Mouse (Mus musculus): ENCODE measurements around the gene Acss1.
A peak's percentile ranks its signal among the peaks of the same experiment; 100 is the strongest.

Gene Acss1

DNA sequence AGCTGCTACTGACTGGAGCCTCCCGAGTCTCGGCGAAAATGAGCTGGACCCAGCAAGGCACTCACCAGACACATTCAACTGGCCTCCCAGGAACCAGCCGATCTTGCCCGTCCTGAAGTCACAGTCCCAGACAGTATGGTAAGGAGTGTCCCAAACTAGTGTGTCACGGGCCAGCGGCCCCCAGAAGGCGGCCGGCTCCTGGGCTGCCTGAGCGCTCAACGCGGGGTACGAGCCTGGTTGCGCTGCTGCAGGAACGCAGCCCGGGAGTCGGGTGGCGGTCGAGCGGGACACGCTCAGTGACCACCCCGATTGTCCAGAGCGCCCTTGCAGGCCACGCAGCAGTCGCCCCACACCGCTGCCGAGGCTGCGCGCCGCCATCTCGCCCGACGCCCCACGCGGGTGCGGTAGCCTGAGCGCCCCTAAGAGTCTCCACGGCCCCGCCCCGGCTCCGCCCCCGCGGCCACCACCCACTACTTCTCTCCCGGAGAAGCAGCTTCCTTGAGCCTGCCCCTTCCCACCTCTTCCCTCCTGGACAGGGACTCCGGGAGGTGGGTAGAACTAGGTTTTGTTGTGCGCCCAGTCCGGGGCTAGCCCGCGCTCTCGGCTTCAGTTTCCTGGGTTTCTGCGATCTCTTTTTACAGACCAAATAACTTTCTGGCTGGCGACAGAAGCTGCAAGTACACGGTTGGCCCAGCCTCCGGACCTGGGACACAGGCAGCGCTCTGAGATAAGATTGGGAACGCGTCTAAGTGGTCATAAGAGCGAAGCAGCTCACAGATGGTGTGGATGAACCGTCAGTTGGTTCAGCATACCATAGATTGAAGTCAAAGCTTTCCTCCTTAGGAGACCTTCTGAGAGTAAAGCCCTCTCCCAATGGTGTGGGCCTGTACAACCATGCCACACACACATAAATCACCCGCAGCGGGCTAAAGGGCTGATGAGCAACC lies at the start of gene Acss1:
Gene Acss1 (minus strand): TSS at position 681 of the 947 bp plus-strand sequence.
- peak; percentile 50 for DNase-seq (ENCODE audit: low spot score)

GRCm38 (mm10) chr2:150712167-150712674 lies 43.9 kb upstream of the Acss1 start:
- DNase-seq (ENCODE audit: low spot score), result no peak

GRCm38 (mm10) chr2:150691481-150692170 lies 23.3 kb upstream of the Acss1 start:
- DNase-seq (ENCODE audit: low spot score), result no peak

GRCm38 (mm10) chr2:150690216-150690615 lies 21.9 kb upstream of the Acss1 start:
- DNase-seq (ENCODE audit: low spot score), result no peak

DNA sequence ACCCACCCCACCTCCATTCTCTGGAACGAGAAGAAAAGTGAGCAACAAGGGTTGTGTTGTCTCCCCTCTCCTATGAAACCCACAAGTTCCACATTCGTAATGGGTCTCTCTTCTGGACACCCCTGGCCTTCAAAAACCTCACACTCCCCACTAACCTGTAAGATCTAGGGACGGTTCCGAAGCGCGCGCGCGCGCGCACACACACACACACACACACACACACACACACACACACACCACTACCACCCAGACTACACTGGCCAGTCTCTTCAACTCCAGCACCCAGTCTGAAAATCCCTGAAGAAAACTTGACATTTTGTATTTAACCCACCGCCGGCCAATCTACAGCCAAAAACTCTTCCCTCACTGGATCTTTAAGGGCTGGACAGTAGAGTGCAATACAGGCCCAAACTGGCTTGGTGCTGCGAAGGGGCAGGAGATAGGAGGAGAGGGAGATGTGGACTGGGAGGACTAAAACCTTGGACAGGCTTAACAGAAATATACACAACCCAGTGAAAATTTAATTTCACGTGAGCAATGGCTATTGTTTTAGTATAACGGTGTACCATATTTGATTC lies 21.0 kb upstream of the Acss1 start, which contains the start of gene Vsx1:
Gene Vsx1 (minus strand): TSS at position 138 of the 578 bp plus-strand sequence.
- DNase-seq (ENCODE audit: low spot score), result no peak

DNA sequence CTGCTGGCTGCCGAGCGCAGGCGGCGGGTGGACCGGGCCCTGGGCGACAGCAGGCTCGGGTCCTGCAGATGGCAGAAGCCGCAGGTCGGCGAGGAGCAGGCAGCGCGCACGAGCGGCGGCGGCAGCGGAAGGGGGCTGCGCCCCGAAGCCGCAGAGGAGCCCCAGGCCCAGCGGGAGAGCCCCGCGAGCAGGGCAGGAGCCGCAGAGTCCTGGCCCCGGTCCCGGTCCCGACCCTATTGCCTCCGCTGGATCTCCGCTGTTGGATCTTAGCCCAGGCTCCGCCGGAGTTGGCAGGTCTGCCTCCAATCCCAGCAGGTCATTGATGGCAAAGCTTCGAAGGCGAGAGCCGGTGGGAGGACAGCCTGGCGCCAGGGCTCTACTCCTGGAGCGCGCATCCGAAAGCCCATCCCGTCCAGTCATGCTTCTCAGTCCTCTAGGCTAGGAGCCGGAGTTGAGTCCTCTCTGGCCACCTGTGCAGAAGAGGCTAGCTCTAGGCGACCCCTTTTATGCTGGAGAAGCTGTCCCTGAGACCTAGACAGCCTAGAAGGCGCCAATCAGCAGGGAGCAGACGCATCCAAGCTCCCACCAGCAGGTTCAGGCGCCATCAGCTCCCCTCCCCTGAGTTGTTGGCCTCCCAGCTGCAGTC lies 20.4 kb upstream of the Acss1 start:
- no peak for DNase-seq (ENCODE audit: low spot score)

DNA sequence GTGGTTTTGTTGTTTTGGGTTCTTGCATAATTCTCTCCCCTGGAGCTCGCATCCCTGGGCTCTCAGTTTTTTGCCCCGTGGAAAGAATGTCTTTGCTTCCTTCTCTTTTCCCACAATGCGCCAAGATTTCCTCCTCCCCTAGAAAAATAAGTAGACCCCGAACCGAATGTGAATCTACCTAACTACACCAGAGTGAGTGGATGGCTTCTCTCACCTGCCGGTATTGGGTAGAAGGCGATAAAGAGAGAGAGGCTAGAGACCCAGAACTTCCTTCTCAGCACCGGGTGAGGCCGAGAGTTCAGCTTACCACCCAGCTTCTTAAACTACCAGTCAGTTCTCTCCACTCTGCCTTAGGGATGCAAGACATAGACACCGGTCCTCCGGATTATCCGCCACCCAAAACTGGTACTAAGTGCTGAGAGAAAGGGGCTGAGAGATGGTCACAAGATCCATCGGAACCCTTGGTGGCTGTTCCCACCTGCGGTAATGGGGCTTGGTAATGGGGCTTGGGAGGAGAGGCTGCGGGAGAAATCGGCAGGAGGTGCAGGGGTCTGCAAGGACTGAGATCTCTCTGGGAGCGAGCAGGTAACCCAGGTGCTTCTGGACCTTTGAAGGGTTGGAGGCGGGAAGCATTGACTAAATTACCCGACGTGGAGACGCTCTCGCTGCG lies 19.7 kb upstream of the Acss1 start:
- DNase-seq (ENCODE audit: low spot score), result no peak

DNA sequence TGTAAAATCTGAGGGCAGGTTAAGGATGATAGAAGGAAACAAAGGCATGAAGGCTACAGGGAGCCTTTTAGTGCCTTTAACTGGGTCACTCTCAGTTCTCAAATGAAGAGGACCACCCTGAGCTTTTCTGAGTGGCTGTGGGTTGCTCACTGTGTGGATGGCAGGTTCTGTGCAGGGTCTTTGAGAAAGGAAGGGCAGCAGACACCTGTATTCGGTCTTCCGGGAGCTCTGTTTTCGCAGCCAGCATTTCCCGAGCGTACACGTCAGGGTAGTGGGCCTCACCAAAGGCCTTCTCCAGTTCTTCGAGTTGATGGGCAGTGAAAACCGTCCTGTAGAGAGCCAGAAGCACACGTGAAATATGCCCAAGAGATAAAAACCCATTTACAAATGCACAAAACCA lies 17.1 kb upstream of the Acss1 start:
- no peak for DNase-seq (ENCODE audit: low spot score)

DNA sequence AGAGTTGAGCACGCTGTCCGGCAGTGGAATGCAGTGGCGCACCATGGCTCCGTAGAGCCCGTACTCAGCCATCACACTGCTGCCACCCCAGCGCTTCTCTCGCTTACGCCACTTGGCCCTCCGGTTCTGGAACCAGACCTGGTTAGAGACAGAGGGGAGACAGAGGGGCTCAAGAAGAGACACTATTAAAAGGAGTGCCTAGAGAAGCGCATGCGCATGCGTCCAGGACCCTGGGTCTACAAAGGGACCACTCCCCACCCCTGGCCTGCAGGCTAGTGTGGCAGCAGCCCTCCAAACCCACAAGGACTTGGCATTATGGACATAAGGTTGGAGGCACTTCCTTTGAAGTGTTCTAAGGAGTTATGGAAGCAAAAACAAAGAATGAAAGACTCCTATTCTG lies 16.2 kb upstream of the Acss1 start:
- no peak for DNase-seq (ENCODE audit: low spot score)

DNA sequence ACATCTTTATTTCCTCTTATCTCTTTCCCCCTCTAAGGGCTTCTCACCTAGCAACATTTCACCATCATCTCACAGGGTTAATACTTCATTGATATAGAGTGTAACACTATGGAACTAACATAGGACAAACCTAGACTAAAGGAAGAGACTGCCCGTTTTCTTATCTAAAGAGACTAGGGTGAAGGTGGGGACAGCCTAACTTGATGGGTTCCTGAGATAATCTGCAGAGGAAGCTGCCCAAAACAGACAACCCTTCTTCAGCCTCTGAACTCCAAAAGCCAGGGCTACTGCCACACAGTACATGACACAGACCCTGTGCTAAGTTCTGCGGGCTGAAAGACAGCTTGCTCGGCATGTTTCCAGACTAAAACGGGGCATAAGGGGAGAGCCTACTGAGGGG lies 13.3 kb upstream of the Acss1 start:
- DNase-seq (ENCODE audit: low spot score), result no peak

GRCm38 (mm10) chr2:150678392-150678791 lies 10.1 kb upstream of the Acss1 start:
- DNase-seq (ENCODE audit: low spot score), result peak; percentile 81

DNA sequence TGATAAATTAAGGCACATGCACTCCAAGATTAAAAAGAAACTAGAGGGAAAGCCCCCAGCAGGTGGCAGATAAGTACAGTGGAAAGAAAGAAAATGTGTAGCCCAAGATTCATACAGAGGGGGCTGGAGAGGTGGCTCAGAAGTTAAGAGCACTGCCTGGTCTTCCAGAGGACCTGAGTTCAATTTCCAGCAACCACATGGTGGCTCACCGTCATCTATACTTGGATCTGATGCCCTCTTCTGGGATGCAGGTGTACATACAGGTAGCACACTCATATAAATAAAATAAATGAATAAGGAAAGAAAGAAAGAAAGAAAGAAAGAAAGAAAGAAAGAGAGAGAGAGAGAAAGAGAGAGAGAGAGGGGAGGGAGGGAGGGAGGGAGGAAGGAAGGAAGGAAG lies 7.2 kb upstream of the Acss1 start:
- DNase-seq (ENCODE audit: low spot score), result no peak

DNA sequence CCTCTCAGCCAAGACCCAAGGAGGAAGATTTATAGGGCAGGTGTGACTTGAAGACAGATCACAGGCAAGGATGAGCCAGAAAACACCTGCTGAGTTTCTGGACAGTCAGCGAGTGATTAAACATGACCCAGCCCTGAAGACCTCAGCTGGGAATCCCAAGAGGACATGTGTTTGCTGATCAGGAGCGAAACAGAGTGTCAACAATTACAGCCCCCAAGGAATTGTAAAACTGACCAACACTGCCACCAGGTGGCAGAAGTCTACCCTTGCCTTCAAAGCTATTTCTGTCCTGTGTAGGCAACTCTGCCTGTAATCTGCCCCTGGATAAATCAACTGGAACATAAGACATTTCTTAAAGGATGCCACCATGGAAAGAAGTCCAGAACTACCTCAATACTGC lies 6.6 kb upstream of the Acss1 start:
- peak; percentile 28 for DNase-seq (ENCODE audit: low spot score)

DNA sequence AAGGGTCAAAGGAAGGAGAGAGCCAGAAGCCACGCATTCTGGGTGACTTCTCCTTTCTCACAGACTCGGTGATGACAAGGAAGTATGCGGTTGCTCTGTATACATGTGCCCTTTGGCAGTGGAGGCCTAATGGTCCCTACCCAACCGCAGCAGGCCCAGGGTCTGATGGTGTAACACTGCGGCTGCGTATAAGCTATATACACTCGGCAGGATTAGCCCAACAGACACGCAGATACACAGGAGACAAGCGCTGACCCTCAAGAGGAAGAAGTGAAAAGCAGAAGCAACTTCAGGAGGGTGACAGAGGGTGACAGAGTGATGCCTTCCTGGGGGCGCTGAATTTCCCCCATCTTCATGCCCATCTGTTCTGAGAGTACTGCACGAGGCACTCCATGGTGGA lies 5.6 kb upstream of the Acss1 start:
- no peak for DNase-seq (ENCODE audit: low spot score)

DNA sequence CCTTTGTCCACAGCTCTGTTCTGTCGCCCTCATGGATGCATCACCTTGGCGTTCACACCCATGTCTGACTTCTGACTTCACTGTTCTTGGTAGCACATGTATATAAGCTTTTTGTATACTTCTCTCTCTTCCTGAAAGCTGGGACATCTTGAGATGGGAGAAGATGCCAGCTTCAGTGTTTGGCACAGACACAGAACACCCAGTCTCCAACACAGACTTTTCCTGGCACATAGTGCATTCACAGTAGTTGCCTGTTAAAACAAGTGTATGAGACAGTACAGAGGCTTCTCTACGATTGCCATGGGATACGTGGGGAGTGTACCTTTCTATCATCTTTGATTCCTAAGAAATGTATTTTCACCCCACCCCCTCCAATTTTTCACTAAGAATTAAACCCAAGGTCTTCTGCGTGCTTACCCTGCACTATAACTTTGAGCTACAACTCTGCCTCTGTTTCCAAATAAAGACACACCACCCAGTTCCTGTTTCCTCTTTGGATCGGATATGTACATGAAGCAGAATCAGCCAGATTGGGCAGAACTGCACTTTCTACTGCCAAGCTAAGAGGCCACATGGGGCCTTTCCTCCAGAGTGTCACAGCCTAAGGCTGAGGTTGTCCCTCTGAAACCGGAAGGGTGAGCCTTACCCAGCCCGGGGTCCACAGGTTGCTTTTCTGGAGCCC lies 3.5 kb upstream of the Acss1 start:
- no peak for DNase-seq (ENCODE audit: low spot score)

DNA sequence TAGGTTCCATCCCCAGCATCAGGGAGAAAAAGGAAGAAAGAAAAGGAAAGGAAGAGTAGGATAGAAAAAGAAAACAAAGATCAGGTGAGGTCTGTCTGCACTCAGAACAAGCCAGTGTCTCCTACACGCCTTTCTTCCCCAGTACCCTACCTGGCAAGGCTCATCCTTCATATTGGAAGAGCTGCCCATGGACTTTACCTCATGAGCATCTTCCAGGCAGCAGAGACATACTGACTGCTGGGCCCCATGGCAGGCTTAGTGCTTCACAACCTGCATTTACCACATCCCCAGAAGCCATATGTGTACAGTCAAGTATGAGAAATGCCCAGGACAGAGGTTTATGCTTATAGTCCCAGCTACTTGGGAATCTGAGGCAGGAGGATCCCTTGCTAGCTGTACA lies 2.6 kb upstream of the Acss1 start:
- DNase-seq (ENCODE audit: low spot score), result no peak

DNA sequence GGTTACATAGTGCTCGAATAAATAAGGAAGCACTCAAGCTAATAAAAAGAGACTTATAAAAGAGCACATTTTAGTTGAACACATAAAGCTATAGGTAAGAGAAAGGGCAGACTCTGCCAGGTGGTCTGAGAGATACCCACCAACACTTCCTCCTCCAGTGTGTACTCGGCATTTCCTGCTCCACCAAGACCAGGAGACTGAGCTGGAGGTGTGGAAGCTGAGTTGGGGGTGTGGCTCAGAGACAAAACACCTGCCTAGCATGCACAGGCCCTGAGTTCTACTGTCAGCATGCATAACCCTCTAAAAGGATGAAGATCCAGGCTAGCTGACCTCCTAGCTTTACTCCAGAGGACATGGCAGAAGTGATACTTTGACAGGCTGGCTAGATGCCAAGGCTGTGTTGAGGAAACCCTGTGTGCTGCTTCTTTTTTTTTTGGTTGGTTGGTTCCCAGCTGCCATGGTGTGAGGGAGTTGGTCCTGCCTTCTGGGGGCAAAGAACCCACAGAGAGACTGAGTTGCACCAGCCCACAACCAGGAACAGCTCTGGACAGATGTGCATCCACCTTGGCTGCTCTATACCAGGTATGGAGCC lies 1.2 kb upstream of the Acss1 start:
- no peak for DNase-seq (ENCODE audit: low spot score)

DNA sequence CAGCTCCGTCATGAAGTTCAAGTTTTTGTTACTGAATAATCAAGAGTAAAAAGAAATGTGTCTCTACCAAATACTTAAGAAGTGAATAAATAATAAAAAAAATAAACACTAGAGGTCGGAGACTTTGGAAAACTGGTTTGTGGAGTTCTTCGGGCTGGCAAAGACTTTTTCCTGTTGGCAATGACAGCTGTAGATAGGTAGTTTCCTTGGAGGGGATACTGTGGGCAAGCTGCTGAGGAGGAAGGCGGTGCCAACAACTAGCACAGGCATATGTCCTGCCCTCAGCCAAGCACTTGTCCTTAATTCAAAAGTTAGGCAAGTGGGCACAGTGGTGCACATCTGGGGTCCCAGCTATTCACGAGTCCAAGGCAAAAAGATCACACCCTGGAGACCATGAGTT lies 656 bp upstream of the Acss1 start:
- DNase-seq (ENCODE audit: low spot score), result no peak

DNA sequence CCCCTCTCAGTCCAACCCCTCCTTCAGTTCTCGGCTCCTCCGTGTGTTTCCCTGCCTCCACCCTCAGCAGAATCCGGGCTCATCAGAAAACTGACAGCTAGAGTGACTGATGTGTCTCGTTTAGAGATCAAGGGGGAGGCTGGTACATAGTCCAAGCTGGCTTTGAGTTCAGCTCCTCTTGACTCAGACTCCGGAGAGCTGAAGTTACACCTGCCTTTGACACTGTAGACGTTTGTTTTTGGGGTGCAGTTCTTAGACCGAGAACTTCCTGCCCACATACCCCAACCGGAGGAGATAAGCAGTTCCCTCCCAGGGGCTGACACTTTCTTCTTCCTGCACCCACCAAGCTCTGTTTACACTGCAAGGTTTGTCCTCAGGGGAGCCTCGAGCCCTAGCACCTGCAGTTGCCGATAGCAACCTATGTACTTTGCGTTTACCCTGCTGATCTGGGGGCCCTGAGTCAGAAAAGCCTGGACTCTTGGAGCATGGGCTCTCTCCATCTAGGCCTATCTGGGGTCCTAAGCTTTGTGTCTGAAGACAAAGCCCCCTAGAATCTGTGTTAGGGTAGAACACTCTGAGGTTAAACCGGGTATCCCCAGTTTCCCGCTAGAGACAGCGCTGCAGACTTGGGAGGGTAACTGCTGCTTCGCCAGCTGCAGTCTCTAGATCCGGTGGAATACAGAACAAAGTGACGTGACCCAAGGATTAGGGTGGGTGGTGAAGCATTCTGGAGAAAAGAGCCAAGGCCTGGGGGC lies 1.1 kb downstream of the Acss1 start:
- DNase-seq (ENCODE audit: low spot score), result no peak

GRCm38 (mm10) chr2:150666723-150667064 lies 1.6 kb downstream of the Acss1 start:
- DNase-seq (ENCODE audit: low spot score), result no peak
